Mouse (Mus musculus) heart, embryonic 11.5 days (tissue): ENCODE measurements around the gene Gls. TPM values are rescaled to one million over a fixed set of nuclear protein-coding genes. Genes with fewer than 3 reads are reported as not detected.

Experiments
- ATAC-seq: fragments of 200-750 bp; cut with Nextera tagmentation; replicated peaks from 2 replicates; pipeline ENCODE4 v1.8.0; 2017; ENCODE audit warnings: moderate library complexity; ENCODE audit not compliant: insufficient number of reproducible peaks, low FRiP score, low TSS enrichment
- H3K27ac ChIP-seq: fragments of 300-500 bp; sonication (generic); 2 replicates; pipeline ENCODE4 v1.5.1; 2014; ENCODE audit warnings: mild to moderate bottlenecking, low read depth, low read length
- H3K27me3 ChIP-seq: fragments of 300-500 bp; sonication (generic); 2 replicates; pipeline ENCODE4 v1.6.1; 2014; ENCODE audit warnings: mild to moderate bottlenecking, low read length, mixed read lengths; ENCODE audit not compliant: control insufficient read depth, insufficient read depth
- H3K36me3 ChIP-seq: fragments of 300-500 bp; sonication (generic); 2 replicates; pipeline ENCODE4 v1.6.1; 2014; ENCODE audit warnings: mild to moderate bottlenecking, low read length, moderate library complexity, mixed read lengths; ENCODE audit not compliant: control insufficient read depth, insufficient read depth
- H3K4me1 ChIP-seq: fragments of 300-500 bp; sonication (generic); 2 replicates; pipeline ENCODE4 v1.6.1; 2014; ENCODE audit warnings: low read length; ENCODE audit not compliant: control insufficient read depth, insufficient read depth
- H3K4me2 ChIP-seq: fragments of 300-500 bp; sonication (generic); 2 replicates; pipeline ENCODE4 v1.6.1; 2014; ENCODE audit warnings: mild to moderate bottlenecking, moderate library complexity
- H3K4me3 ChIP-seq: fragments of 300-500 bp; sonication (generic); 2 replicates; pipeline ENCODE4 v1.5.1; 2014; ENCODE audit warnings: low read depth, low read length
- H3K9ac ChIP-seq: fragments of 300-500 bp; sonication (generic); 2 replicates; pipeline ENCODE4 v1.6.1; 2014; ENCODE audit warnings: mild to moderate bottlenecking, low read depth, low read length, moderate library complexity
- H3K9me3 ChIP-seq: fragments of 300-500 bp; sonication (generic); replicated peaks from 2 replicates; pipeline ENCODE4 v1.6.1; 2016; ENCODE audit warnings: low read length; ENCODE audit not compliant: control insufficient read depth
- WGBS: fragments of 180-500 bp; shearing (Covaris S2); extraction: QIAGEN DNeasy Blood & Tissue Kit; methylation state at CpG from one replicate; pipeline ENCODE4 v1.1.7; 2014; ENCODE audit not compliant: insufficient replicate concordance; 5-methylcytosine and 5-hydroxymethylcytosine counted together
- polyA plus RNA-seq: library from polyadenylated mRNA; unstranded; fragments of >200 nt; fragmentation: Nextera tagmentation; extraction: Ambion mirVana; gene quantifications from 2 replicates; pipeline ENCODE4 v1.2.1, GENCODE M21; 2014

The Gls gene
- polyA plus RNA-seq, 1 experiment from 2014 or later: 36.0 TPM

- H3K4me1 ChIP-seq: peaks cover 19% of the 10 kb centered on the region
- WGBS: 46% methylated on average over 7 of the region's 7 CpGs
- H3K4me2 ChIP-seq: no peak overlapping the region
- ATAC-seq: no peak
- peaks cover 3% of the 10 kb centered on the region; the same call in 1 of the 2 replicates for H3K36me3 ChIP-seq
- no peaks in the 10 kb centered on the region for H3K27me3 ChIP-seq
- no peak overlapping the region for H3K9ac ChIP-seq
- H3K27ac ChIP-seq: no peak overlapping the region
- no peak overlapping the region for H3K4me3 ChIP-seq
- no peaks in the 10 kb centered on the region for H3K9me3 ChIP-seq
Measured at GRCm38 (mm10) chr1:52148178-52148577, 84.9 kb downstream of the Gls start.

DNA sequence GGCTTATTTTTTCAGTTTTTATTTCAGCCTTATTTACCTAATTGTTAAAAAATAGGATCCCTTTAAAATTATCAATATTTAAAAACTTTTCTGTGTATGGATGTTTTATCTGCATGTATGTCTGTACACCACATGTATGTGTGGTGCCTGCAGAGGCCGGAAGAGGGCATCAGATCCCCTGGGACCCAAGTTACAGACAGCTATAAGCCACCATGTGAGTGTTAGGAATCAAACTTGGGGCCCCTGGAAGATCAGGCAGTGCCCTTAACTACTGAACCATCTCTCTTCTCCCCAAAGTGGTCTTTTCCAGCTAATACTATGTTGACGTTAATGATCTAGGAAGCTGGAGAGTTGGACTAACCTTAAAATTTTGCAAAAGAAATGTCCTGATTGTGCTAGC, 85.6 kb downstream of the Gls start:
- Histone ChIP-seq H3K4me3 (no peak overlapping the region), H3K9me3 (no peaks in the 10 kb centered on the region), H3K9ac (no peak overlapping the region), H3K27ac (no peak overlapping the region), H3K4me2 (no peak overlapping the region), H3K4me1 (peaks cover 19% of the 10 kb centered on the region), H3K36me3 (peaks cover 3% of the 10 kb centered on the region; the same call in 1 of the 2 replicates), H3K27me3 (no peaks in the 10 kb centered on the region)
- no peak for ATAC-seq
- 88% methylated on average over 2 of the region's 2 CpGs for WGBS

GRCm38 (mm10) chr1:52146214-52146970, 86.6 kb downstream of the Gls start:
- Histone ChIP-seq H3K4me3 (no peak overlapping the region), H3K4me2 (no peak overlapping the region), H3K4me1 (peaks cover 27% of the 10 kb centered on the region), H3K36me3 (peaks cover 1% of the 10 kb centered on the region; the same call in 1 of the 2 replicates), H3K27ac (no peak overlapping the region), H3K27me3 (no peaks in the 10 kb centered on the region), H3K9me3 (no peaks in the 10 kb centered on the region), H3K9ac (no peak overlapping the region)
- 53% methylated on average over 12 of the region's 12 CpGs for WGBS
- no peak for ATAC-seq

- Histone ChIP-seq H3K4me1 (peaks cover 14% of the 10 kb centered on the region), H3K4me3 (no peak overlapping the region), H3K9me3 (no peaks in the 10 kb centered on the region), H3K4me2 (no peak overlapping the region), H3K27me3 (no peaks in the 10 kb centered on the region), H3K9ac (no peak overlapping the region), H3K36me3 (no peaks in the 10 kb centered on the region), H3K27ac (no peak overlapping the region)
- WGBS: 81% methylated on average over 10 of the region's 10 CpGs
- no peak for ATAC-seq
Measured at GRCm38 (mm10) chr1:52144907-52145306, 88.1 kb downstream of the Gls start.

- Histone ChIP-seq H3K36me3 (no peaks in the 10 kb centered on the region), H3K4me3 (no peak overlapping the region), H3K4me2 (no peak overlapping the region), H3K9ac (no peak overlapping the region), H3K27ac (no peak overlapping the region), H3K9me3 (no peaks in the 10 kb centered on the region), H3K4me1 (peaks cover 12% of the 10 kb centered on the region), H3K27me3 (no peaks in the 10 kb centered on the region)
- 86% methylated on average over 7 of the region's 7 CpGs for WGBS
- no peak for ATAC-seq
Measured at GRCm38 (mm10) chr1:52143596-52144156, 89.4 kb downstream of the Gls start.

GRCm38 (mm10) chr1:52143191-52143590, 89.8 kb downstream of the Gls start:
- H3K9ac ChIP-seq: no peak overlapping the region
- WGBS: 61% methylated on average over 4 of the region's 4 CpGs
- H3K27me3 ChIP-seq: no peaks in the 10 kb centered on the region
- H3K27ac ChIP-seq: no peak overlapping the region
- no peaks in the 10 kb centered on the region for H3K9me3 ChIP-seq
- no peaks in the 10 kb centered on the region for H3K36me3 ChIP-seq
- H3K4me1 ChIP-seq: peaks cover 12% of the 10 kb centered on the region
- no peak overlapping the region for H3K4me2 ChIP-seq
- no peak overlapping the region for H3K4me3 ChIP-seq
- ATAC-seq: no peak

DNA sequence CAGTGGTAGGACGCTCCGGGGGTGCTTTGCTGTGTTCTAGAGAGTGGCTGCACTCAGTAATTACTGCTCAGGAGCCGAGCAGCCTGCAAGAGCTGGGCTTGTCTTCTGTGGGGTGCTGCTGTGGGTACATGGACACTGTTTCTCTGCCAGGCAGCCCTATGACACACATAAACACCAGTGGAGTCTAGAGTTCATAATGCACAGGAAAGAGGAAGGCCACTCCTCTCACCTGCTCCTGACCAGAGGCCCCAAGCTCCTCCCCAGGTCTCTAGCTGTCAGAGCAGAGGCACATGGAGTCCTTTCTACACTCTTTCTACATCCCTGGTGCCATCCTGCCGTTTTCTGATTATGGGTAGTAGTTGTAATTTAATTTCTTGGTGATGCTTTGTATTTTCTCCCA, 90.9 kb downstream of the Gls start:
- ATAC-seq: no peak
- H3K27me3 ChIP-seq: no peaks in the 10 kb centered on the region
- H3K4me2 ChIP-seq: no peak overlapping the region
- H3K27ac ChIP-seq: no peak overlapping the region; the same call in 1 of the 2 replicates
- 72% methylated on average over 4 of the region's 4 CpGs for WGBS
- no peaks in the 10 kb centered on the region for H3K36me3 ChIP-seq
- no peak overlapping the region for H3K9ac ChIP-seq
- H3K4me1 ChIP-seq: peaks cover 10% of the 10 kb centered on the region
- H3K9me3 ChIP-seq: no peaks in the 10 kb centered on the region
- H3K4me3 ChIP-seq: no peak overlapping the region

- 27% methylated on average over 3 of the region's 3 CpGs for WGBS
- Histone ChIP-seq H3K9me3 (no peaks in the 10 kb centered on the region), H3K9ac (no peak overlapping the region), H3K4me1 (peaks cover 8% of the 10 kb centered on the region), H3K4me3 (no peak overlapping the region), H3K36me3 (no peaks in the 10 kb centered on the region), H3K4me2 (no peak overlapping the region), H3K27ac (no peak overlapping the region), H3K27me3 (no peaks in the 10 kb centered on the region)
- ATAC-seq: no peak
Measured at GRCm38 (mm10) chr1:52141482-52141881, 91.5 kb downstream of the Gls start.

DNA sequence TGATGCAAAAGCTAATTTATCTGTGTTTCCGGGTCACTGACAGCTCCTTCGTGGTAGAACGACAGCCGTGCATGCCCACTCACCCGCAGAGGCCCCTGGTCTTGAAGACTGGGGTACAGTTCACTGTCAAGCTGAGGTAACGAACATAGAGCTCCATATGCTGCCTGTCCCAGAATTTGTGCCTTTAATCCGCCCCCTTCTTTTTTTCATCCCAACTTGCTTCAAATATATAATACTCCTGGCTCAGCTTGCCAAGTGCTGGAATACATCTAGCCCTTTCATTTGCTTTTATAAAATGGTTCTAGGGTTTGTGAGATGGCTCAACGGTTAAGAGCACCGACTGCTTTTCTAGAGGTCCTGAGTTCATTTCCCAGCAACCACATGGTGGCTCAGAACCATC, 92.5 kb downstream of the Gls start:
- no peak overlapping the region for H3K27ac ChIP-seq
- H3K9ac ChIP-seq: no peak overlapping the region
- H3K4me3 ChIP-seq: no peak overlapping the region
- H3K27me3 ChIP-seq: no peaks in the 10 kb centered on the region
- no peak for ATAC-seq
- H3K4me1 ChIP-seq: peaks cover 8% of the 10 kb centered on the region
- peaks cover 2% of the 10 kb centered on the region; the same call in 1 of the 2 replicates for H3K36me3 ChIP-seq
- 89% methylated on average over 9 of the region's 9 CpGs for WGBS
- no peak overlapping the region for H3K4me2 ChIP-seq
- no peaks in the 10 kb centered on the region for H3K9me3 ChIP-seq
